Mouse (Mus musculus) MEL (cell line): ENCODE data around the gene Tmie. TPM values are rescaled to one million over a fixed set of nuclear protein-coding genes. Genes with fewer than 3 reads are reported as not detected.

Source experiments
- DNase-seq: peaks from one replicate; pipeline ENCODE4 v3.0.0; 2011; ENCODE audit warnings: low read depth, low spot score
- H3K27ac ChIP-seq: 2 replicates; pipeline ENCODE4 v1.5.1; 2012; ENCODE audit warnings: low read depth, mild to moderate bottlenecking, control low read depth, low read length, moderate library complexity; ENCODE audit not compliant: control insufficient read depth
- H3K27me3 ChIP-seq, 2 experiments: fragments of 150-350 bp in 1 of 2; sonication (generic) in 1 of 2; 2 replicates each; pipeline ENCODE4 v1.6.1; 2012; ENCODE audit warnings: low read length in 2 of 2, mild to moderate bottlenecking in 2 of 2, improper control_type of control experiment in 1 of 2, moderate library complexity in 1 of 2; ENCODE audit not compliant: insufficient read depth in 2 of 2, control insufficient read depth in 1 of 2
- H3K36me3 ChIP-seq, 2 experiments: 2 replicates each; pipeline ENCODE4 v1.6.1; 2012 to 2014; ENCODE audit warnings: low read length in 2 of 2, improper control_type of control experiment in 1 of 2, inconsistent platforms in 1 of 2, mild to moderate bottlenecking in 1 of 2; ENCODE audit not compliant: insufficient read depth in 2 of 2, control insufficient read depth in 1 of 2
- H3K4me1 ChIP-seq, 2 experiments: fragments of 150-350 bp in 1 of 2; sonication (generic) in 1 of 2; 2 replicates each; pipeline ENCODE4 v1.6.1; 2012; ENCODE audit warnings: low read length in 2 of 2, improper control_type of control experiment in 1 of 2, mild to moderate bottlenecking in 1 of 2; ENCODE audit not compliant: insufficient read depth in 2 of 2, control insufficient read depth in 1 of 2
- H3K4me3 ChIP-seq, 2 experiments: fragments of 150-350 bp in 1 of 2; sonication (generic) in 1 of 2; 2 replicates each; pipeline ENCODE4 v1.5.1; 2012; ENCODE audit warnings: low read depth in 2 of 2, low read length in 2 of 2, mild to moderate bottlenecking in 2 of 2, moderate library complexity in 2 of 2, control low read depth in 1 of 2, improper control_type of control experiment in 1 of 2; ENCODE audit not compliant: control insufficient read depth in 1 of 2, insufficient read depth in 1 of 2
- H3K79me2 ChIP-seq: 2 replicates; pipeline ENCODE4 v1.6.1; 2012; ENCODE audit warnings: mild to moderate bottlenecking, low read length, moderate library complexity; ENCODE audit not compliant: control insufficient read depth, poor library complexity, insufficient read depth
- H3K9ac ChIP-seq: 2 replicates; pipeline ENCODE4 v1.6.1; 2012; ENCODE audit warnings: low read depth, mild to moderate bottlenecking, control low read depth, low read length, moderate library complexity; ENCODE audit not compliant: control insufficient read depth, poor library complexity, severe bottlenecking
- H3K9me3 ChIP-seq: fragments of 150-350 bp; sonication (generic); replicated peaks from 2 replicates; pipeline ENCODE4 v1.6.1; 2012; ENCODE audit warnings: mild to moderate bottlenecking, low read length, improper control_type of control experiment, moderate library complexity; ENCODE audit not compliant: insufficient read depth
- BHLHE40 ChIP-seq: IDR thresholded peaks from 2 replicates; pipeline ENCODE4 v1.6.1; 2012; ENCODE audit warnings: low read depth, mild to moderate bottlenecking, inconsistent platforms, low read length, improper control_type of control experiment, borderline replicate concordance
- CHD2 ChIP-seq: IDR thresholded peaks from 2 replicates; pipeline ENCODE4 v1.6.1; 2011; ENCODE audit warnings: low read length, improper control_type of control experiment
- E2F4 ChIP-seq: IDR thresholded peaks from 2 replicates; pipeline ENCODE4 v1.6.1; 2011; ENCODE audit warnings: low read depth, low read length, improper control_type of control experiment, borderline replicate concordance
- ELF1 ChIP-seq: IDR thresholded peaks from 2 replicates; pipeline ENCODE4 v1.6.1; 2014; ENCODE audit warnings: low read depth, mild to moderate bottlenecking, inconsistent platforms, low read length, improper control_type of control experiment, moderate library complexity
- EP300 ChIP-seq, 2 experiments: IDR thresholded peaks; 2 replicates each; pipeline ENCODE4 v1.6.1; 2011; ENCODE audit warnings: improper control_type of control experiment in 2 of 2, low read length in 2 of 2, low read depth in 1 of 2, mild to moderate bottlenecking in 1 of 2
- ETS1 ChIP-seq: IDR thresholded peaks from 2 replicates; pipeline ENCODE4 v1.6.1; 2012; ENCODE audit warnings: low read depth, mild to moderate bottlenecking, inconsistent platforms, low read length, improper control_type of control experiment, moderate library complexity
- GATA1 ChIP-seq: IDR thresholded peaks from 2 replicates; pipeline ENCODE4 v1.6.1; 2011; ENCODE audit warnings: low read depth, low read length, improper control_type of control experiment
- JUND ChIP-seq: IDR thresholded peaks from 2 replicates; pipeline ENCODE4 v1.6.1; 2011; ENCODE audit warnings: low read depth, mild to moderate bottlenecking, improper control_type of control experiment, low read length
- MAX ChIP-seq: IDR thresholded peaks from 2 replicates; pipeline ENCODE4 v1.6.1; 2011; ENCODE audit warnings: low read length, improper control_type of control experiment
- MAZ ChIP-seq: IDR thresholded peaks from 2 replicates; pipeline ENCODE4 v1.6.1; 2012; ENCODE audit warnings: low read depth, mild to moderate bottlenecking, inconsistent platforms, low read length, improper control_type of control experiment
- MEF2A ChIP-seq: IDR thresholded peaks from 2 replicates; pipeline ENCODE4 v1.6.1; 2014; ENCODE audit warnings: low read depth, mild to moderate bottlenecking, inconsistent platforms, low read length, improper control_type of control experiment; ENCODE audit not compliant: poor library complexity, insufficient replicate concordance, severe bottlenecking; ENCODE audit errors: extremely low read depth
- MXI1 ChIP-seq: IDR thresholded peaks from 2 replicates; pipeline ENCODE4 v1.6.1; 2011; ENCODE audit warnings: mild to moderate bottlenecking, low read depth, low read length, improper control_type of control experiment
- MYC ChIP-seq: IDR thresholded peaks from 2 replicates; pipeline ENCODE4 v1.6.1; 2011; ENCODE audit warnings: low read depth, mild to moderate bottlenecking, low read length, improper control_type of control experiment, moderate library complexity
- NELFE ChIP-seq: IDR thresholded peaks from 2 replicates; pipeline ENCODE4 v1.6.1; 2011; ENCODE audit warnings: low read depth, low read length, improper control_type of control experiment
- POLR2A ChIP-seq, 2 experiments: IDR thresholded peaks; 2 replicates each; pipeline ENCODE4 v1.6.1; 2011 to 2012; ENCODE audit warnings: low read length in 2 of 2, mild to moderate bottlenecking in 2 of 2, control low read depth in 1 of 2, improper control_type of control experiment in 1 of 2, low read depth in 1 of 2, moderate library complexity in 1 of 2; ENCODE audit not compliant: control insufficient read depth in 1 of 2, insufficient read depth in 1 of 2, poor library complexity in 1 of 2
- RCOR1 ChIP-seq: IDR thresholded peaks from 2 replicates; pipeline ENCODE4 v1.6.1; 2012; ENCODE audit warnings: low read depth, mild to moderate bottlenecking, inconsistent platforms, low read length, improper control_type of control experiment
- SMC3 ChIP-seq: IDR thresholded peaks from 2 replicates; pipeline ENCODE4 v1.6.1; 2011; ENCODE audit warnings: low read depth, low read length, improper control_type of control experiment
- TBP ChIP-seq: IDR thresholded peaks from 2 replicates; pipeline ENCODE4 v1.8.0; 2011; ENCODE audit warnings: low read depth, low read length, improper control_type of control experiment
- UBTF ChIP-seq: IDR thresholded peaks from 2 replicates; pipeline ENCODE4 v1.6.1; 2012; ENCODE audit warnings: low read depth, mild to moderate bottlenecking, inconsistent platforms, low read length, improper control_type of control experiment, moderate library complexity, borderline replicate concordance; ENCODE audit not compliant: insufficient read depth
- USF2 ChIP-seq, 2 experiments: IDR thresholded peaks; 2 replicates each; pipeline ENCODE4 v1.6.1; 2011 to 2012; ENCODE audit warnings: improper control_type of control experiment in 2 of 2, low read length in 2 of 2, borderline replicate concordance in 1 of 2, inconsistent platforms in 1 of 2, low read depth in 1 of 2, mild to moderate bottlenecking in 1 of 2; ENCODE audit not compliant: insufficient read depth in 1 of 2
- ZC3H11A ChIP-seq: IDR thresholded peaks from 2 replicates; pipeline ENCODE4 v1.6.1; 2012; ENCODE audit warnings: low read depth, mild to moderate bottlenecking, inconsistent platforms, low read length, improper control_type of control experiment
- ZKSCAN1 ChIP-seq: IDR thresholded peaks from 2 replicates; pipeline ENCODE4 v1.6.1; 2012; ENCODE audit warnings: low read depth, mild to moderate bottlenecking, inconsistent platforms, low read length, improper control_type of control experiment, moderate library complexity
- ZMIZ1 ChIP-seq: IDR thresholded peaks from 2 replicates; pipeline ENCODE4 v1.6.1; 2012; ENCODE audit warnings: low read depth, mild to moderate bottlenecking, inconsistent platforms, low read length, improper control_type of control experiment, moderate library complexity
- polyA plus RNA-seq, 2 experiments: library from polyadenylated mRNA; stranded (reverse) in 1 of 2; unstranded in 1 of 2; fragments of >175 nt in 1 of 2; fragments of >200 nt in 1 of 2; gene quantifications; 2 replicates each; pipeline versions ENCODE4 v1.2.1 to v1.2.4; 2012; ENCODE audit warnings: low replicate concordance in 2 of 2, low read depth in 1 of 2; ENCODE audit not compliant: insufficient read length in 2 of 2, insufficient read depth in 1 of 2, missing spikeins in 1 of 2
- total RNA-seq: library from RNA; depleted of rRNA; stranded (reverse); fragments of 300-350 nt; gene quantifications from 2 replicates; pipeline ENCODE4 v1.2.3, GENCODE M21; 2012

Gene Tmie
- total and polyA plus RNA-seq, 3 experiments = not detected

GRCm38 (mm10) chr9:110895507-110895906 lies 15.6 kb upstream of the Tmie start:
- Histone ChIP-seq H3K9me3 (no peaks in the 10 kb centered on the region), H3K36me3 (no peaks in the 10 kb centered on the region), H3K9ac (no peak overlapping the region), H3K79me2 (no peaks in the 10 kb centered on the region), H3K27me3 (no peaks in the 10 kb centered on the region), H3K4me3 (no peak overlapping the region), H3K27ac (no peak overlapping the region), H3K4me1 (no peaks in the 10 kb centered on the region)
- DNase-seq = no peak
- TF ChIP-seq BHLHE40 (no peak), UBTF (no peak), USF2 (IDR thresholded peaks at IDR 0.05; ENCODE audit: borderline replicate concordance in 1 of 2, insufficient read depth in 1 of 2, low read depth in 1 of 2, low read length in 2 of 2) (no peak), JUND (no peak), ZMIZ1 (no peak), SMC3 (no peak), NELFE (no peak), RCOR1 (no peak), MAX (no peak), ZKSCAN1 (no peak), MYC (no peak), CHD2 (no peak), EP300 (IDR thresholded peaks at IDR 0.05; ENCODE audit: low read depth in 1 of 2, low read length in 2 of 2) (no peak), E2F4 (no peak), MXI1 (no peak), GATA1 (no peak)

- DNase-seq = no peak
- no peak overlapping the region for H3K9ac ChIP-seq
- no peak overlapping the region for H3K27ac ChIP-seq
- no peaks in the 10 kb centered on the region for H3K27me3 ChIP-seq
- TF ChIP-seq E2F4 = no peak
- TF ChIP-seq POLR2A (IDR thresholded peaks at IDR 0.05; ENCODE audit: control insufficient read depth in 1 of 2, insufficient read depth in 1 of 2, low read depth in 1 of 2, low read length in 2 of 2, poor library complexity in 1 of 2) = no peak
- TF ChIP-seq TBP = no peak
- TF ChIP-seq MAZ = no peak
- no peak for TF ChIP-seq EP300 (IDR thresholded peaks at IDR 0.05; ENCODE audit: low read depth in 1 of 2, low read length in 2 of 2)
- TF ChIP-seq MYC = no peak
- no peak for TF ChIP-seq USF2 (IDR thresholded peaks at IDR 0.05; ENCODE audit: borderline replicate concordance in 1 of 2, insufficient read depth in 1 of 2, low read depth in 1 of 2, low read length in 2 of 2)
- no peak for TF ChIP-seq MEF2A
- no peak for TF ChIP-seq JUND
- no peak for TF ChIP-seq GATA1
- TF ChIP-seq ZC3H11A = no peak
- no peak for TF ChIP-seq NELFE
- TF ChIP-seq ZMIZ1 = no peak
- TF ChIP-seq ELF1 = no peak
- TF ChIP-seq ETS1 = no peak
- TF ChIP-seq, all 39 proteins: peak for 0
- H3K4me3 ChIP-seq = no peak overlapping the region
- H3K9me3 ChIP-seq = no peaks in the 10 kb centered on the region
- H3K4me1 ChIP-seq = no peaks in the 10 kb centered on the region
- H3K79me2 ChIP-seq = no peaks in the 10 kb centered on the region
- H3K36me3 ChIP-seq = no peaks in the 10 kb centered on the region
Observed at GRCm38 (mm10) chr9:110893429-110893828, 13.5 kb upstream of the Tmie start.
